Mouse (Mus musculus) layer of hippocampus, postnatal 10 days (tissue): ENCODE measurements at regions not wholly inside any gene's neighbourhood (a gene's known extent, or its start where the extent isn't known, plus 50 kb on each side); places are given as distances from the start of the nearest gene placed in this dataset.

Source experiments
- DNase-seq, 2 experiments: peaks; one replicate each; pipeline ENCODE4 v3.0.0; 2021; ENCODE audit warnings: low spot score in 2 of 2

- no peak for DNase-seq
Observed at GRCm38 (mm10) chr14:120146908-120147770, 104.9 kb upstream of the Oxgr1 start.

DNA sequence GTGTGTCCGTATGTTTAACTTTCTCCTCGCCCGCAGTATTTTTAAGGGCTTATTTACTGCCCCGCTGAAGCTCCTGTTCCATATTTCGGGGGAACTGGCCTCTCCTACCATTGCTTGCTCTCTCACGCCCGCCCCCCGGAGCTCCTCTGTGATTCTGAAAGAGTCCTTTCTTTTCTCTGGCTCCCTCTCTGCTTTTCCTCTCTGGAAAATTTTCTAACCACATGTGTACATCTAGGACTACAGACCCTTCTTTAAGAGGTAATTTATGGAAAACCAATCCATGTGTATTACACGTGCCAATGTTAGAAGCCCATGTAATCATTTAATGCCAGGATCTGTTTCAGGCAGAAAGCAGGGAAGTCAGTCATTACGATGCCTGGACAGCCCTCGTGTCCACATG is 106.6 kb upstream of the Oxgr1 start:
- no peak for DNase-seq

GRCm38 (mm10) chr14:120149341-120149741 is 107.1 kb upstream of the Oxgr1 start:
- peak in 1 of 2 experiments; percentile 42 for DNase-seq

GRCm38 (mm10) chr14:120150589-120150988 is 108.4 kb upstream of the Oxgr1 start:
- DNase-seq, result no peak

- DNase-seq, result no peak
Observed at GRCm38 (mm10) chr14:120154413-120154812, 112.2 kb upstream of the Oxgr1 start.

GRCm38 (mm10) chr14:120164184-120164583 is 111.3 kb upstream of the Mbnl2 start:
- DNase-seq, result no peak

DNA sequence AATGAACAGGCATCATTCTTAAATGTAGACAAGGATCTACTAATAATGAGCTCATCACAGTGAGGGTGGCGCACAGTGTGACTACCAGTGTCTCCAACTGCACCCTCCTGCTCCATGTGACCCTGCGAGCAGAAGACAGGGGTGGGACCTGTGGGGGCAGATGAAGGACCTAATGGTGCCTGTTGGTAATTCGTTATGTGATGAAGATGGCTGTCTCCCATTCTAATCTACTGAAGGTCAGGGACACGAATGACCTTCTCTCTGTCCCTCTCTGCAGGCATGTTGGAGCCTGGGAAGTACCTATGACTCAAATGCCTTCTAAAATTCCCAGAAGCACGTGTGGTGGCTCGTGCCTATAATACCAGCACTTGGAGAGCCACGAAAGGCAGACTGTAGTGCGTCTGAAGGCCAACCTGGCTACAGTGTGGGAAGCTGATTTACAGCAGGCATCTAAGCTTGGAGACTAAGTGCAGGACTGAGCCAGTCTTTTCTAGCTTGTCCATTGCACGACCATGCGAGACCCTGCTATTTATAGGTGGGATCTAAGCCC is 109.9 kb upstream of the Mbnl2 start:
- no peak for DNase-seq

DNA sequence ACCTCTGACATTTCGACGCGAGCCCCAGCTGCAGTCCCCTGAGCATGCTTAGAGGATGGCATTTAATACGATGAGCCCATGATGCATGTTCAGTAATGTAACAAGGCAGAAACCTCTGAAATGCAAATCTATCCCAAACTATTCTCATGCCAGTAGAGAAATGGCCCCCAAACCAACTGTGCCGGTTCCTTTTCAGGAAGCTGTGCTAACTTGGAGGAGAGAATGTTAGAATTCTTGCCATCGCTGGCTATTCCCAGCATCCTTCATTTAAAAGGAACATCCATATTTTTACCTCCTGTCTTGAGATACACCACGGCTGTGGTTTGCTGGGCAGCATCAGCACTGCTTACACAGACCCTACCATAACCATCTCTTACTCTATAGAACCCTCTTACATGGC is 104.7 kb upstream of the Mbnl2 start:
- DNase-seq, result no peak

- DNase-seq, result no peak
Observed at GRCm38 (mm10) chr14:120172058-120172457, 103.4 kb upstream of the Mbnl2 start.

DNA sequence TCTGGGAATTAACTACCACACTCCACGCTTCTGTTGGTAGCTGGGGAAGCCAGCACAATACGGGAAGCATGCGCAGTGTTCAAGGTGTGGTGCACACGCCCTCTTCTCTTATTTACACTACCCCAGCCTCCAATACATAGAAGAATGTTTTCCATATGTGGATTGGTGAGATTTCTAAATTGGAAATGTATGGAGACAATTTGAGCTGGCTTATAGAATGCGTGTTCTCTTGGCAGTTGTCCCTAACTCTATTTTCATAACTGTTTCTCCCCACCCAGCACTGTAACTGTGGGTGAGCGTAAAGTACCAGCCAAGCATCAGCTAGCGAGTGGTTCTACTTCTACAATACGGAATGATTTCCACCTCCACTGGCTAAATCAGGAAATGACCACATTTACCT is 102.6 kb upstream of the Mbnl2 start:
- no peak for DNase-seq

DNA sequence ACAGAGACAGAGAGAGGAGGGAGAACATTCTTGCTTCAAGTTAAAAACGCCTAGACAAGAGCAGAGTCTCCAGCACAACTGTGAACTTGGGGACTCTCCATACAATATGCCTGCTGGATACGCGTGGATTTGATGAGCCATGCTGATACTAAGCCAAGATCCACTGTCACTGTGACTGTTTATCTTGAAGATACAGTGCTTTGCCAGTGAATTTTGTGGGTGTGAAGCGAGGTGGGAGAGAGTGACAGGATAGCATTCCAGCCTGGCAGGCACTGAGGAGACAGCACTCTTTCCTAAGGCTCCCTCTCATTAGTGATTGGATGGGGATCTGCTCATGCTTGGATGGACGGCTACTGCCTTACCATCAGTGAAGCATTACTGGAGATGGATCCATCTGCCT is 100.9 kb upstream of the Mbnl2 start:
- no peak for DNase-seq

DNA sequence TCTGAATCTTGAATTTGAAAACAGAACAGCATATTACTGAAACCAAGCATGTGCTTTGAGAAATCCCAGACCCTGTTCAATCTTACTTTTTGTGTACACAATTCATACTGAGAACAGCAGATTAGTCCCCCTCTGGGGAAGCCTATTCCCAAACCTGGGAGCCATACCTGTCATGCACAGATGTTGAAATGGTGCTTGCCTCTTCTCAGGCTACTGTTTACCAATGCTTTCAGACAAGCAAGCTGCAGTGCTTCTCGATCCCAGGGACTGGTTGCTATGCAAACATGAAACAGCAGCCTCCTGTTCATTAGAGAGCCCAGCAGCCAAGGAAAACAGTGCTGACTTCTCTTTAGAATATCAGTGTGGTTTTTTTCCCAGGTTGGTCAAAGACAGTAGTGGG is 80.3 kb upstream of the Mbnl2 start:
- DNase-seq, result no peak

DNA sequence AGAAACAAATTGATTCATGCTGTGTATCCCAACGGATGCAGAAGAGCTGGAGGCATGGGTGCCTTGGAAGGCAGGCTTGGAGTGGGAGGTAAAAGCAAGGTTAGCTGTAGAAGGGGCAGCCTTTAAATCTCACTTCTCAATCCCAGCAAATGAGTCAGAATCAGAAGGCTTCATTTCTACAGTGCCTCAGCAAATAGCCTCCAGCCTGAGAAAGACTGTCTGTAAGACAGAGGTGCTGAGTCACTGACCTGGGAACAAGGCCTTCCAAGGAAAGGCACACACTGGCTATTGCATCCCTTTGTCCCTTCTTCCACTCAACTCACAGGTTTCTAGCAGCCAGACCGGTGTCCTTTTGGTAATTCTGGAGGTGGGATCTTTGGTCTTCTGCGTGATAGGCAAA is 63.7 kb upstream of the Mbnl2 start:
- no peak for DNase-seq

GRCm38 (mm10) chr14:120212626-120213025 is 62.8 kb upstream of the Mbnl2 start:
- DNase-seq, result no peak

DNA sequence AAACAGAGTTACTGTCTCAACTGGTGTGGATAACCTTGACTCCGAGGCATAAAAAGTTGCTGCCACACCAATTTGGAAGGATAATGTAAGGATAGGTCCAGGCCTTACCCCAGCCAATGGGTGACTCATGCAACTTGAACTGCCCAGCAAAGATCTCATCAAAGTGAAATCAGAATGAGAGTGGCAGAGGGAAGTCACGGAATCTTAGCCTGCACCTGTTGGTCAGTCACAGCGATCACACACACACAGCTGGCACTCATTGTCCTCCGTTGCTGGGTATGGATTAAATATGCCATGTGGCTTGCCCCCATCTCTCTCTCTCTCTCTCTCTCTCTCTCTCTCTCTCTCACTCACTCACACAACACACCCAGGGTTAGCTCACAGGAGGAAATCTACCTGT is 56.2 kb upstream of the Mbnl2 start:
- no peak for DNase-seq

- DNase-seq, result no peak
Observed at GRCm38 (mm10) chr14:120223528-120224201, 51.8 kb upstream of the Mbnl2 start.

- DNase-seq, result no peak
Observed at GRCm38 (mm10) chr14:120224202-120224846, 51.1 kb upstream of the Mbnl2 start.

DNA sequence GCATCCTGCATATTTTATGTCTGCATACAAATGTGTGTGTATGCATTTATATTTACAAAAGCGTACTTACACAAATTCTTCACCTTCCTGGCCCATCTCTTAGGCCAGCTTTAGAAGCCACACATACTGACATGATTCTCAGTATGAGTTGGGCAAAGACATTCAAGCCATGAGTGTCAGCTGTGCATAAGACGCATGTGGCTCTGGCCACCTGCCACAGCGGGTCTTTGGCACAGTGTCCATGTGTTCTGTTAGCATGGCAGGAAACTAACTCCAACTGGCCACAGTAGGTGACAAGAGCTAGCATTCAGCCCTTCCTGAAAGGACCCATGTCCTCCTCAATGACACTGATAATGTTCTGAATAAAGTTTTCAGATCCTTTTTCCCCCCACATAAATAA is 49.8 kb upstream of the Mbnl2 start:
- no peak for DNase-seq
